Mouse (Mus musculus) thymus, postnatal 14 days (tissue): ENCODE results near the gene Vsir.

Source experiments
- DNase-seq: peaks from one replicate; pipeline ENCODE4 v3.0.0; 2021

Vsir gene

DNA sequence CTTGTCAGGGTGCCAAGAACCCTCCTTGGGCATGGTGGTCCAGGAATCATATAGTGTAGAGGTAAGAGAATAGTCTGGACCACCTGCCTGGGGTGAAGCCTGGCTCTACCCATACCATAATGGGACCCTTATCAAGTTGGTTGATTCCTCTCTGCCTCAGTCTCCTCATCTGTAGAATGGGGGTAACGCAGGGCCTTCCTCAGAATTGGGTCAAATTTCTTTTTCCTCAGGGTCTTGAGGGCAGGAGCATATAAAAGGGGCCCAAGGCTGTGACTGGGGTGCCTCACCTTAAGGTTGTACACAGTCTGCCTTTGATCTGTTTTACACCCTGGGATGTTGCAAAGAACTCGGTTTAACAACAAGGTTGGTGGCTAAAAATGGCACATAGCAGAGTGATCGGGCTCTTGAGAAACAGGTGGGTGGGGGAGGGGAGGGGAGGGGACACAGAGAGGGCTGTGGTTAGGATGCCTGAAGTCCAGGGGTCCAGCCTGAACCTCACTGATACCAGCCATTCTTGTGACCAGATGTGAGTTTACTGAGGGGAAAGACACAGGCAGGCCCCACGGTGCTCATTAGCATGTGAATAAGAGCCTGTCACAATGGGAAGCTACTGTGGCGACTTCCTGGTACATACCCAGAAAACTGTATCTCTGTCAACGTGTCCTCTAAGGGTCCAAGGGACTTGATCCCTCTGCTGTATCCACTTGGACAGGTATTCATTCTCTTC lies 43.7 kb downstream of the Vsir start:
- peak; percentile 54 for DNase-seq

DNA sequence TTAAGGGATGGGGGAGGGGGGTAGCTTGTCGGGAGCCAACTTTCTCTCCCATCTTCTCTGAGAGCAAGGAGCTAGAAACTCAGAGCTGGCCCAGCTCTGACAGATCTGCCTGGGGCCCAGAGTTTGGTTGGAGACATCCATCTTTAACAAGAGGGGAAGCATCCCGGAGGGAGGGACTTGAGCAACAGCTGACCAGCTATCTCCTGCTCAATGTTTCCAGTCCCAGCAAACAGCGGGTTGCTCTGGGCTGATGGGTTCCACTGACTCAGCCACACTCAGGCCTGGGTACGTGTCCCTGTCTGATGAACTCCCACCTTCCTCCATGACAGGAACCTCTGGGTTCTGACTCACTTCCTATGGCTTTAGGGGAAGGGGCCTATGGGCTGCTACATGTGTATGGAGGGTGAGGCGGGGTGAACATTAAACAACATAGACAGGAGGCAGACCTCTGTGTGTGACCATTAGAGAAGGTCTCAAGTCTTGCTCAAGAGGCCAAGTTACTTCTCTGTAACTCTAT lies 44.3 kb downstream of the Vsir start:
- DNase-seq = no peak

DNA sequence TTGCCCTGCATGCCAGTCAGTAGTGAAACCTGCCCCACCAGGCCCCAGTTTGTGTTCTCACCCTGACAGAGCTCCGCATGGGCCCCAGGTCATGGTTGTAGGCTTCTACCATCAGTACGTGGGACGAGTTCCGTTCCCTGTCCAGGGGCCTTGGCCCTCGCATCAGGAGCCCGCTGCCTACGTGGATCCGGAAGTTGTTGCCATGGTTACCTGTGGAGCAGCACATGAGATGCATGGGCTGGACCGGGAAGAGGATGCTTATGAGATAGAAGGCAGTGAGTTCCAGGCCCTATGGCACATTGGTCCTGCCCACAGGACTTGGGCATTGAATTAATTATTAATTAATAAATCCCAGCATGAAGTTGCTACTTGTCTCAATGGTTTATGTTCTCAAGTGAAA lies 45.0 kb downstream of the Vsir start:
- no peak for DNase-seq

DNA sequence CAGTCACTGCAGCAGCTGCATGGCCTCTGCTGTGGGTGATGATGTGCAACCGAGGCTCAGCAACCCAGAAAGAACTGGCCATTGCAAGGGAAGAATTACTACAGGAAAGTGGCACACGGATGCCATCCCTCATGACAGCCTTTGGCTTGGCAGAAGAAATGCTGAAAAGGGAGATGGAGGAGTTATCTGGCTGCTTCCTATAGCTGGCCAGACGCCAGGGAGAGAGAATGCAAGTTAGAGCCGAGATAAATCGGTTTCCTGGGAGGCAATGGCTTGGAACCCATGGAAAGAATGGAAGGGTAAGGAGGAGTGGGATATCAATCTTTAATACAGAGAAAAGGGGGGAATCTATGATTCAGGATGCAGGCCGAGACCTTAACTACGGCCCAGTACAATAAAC lies 48.3 kb downstream of the Vsir start:
- DNase-seq = no peak

DNA sequence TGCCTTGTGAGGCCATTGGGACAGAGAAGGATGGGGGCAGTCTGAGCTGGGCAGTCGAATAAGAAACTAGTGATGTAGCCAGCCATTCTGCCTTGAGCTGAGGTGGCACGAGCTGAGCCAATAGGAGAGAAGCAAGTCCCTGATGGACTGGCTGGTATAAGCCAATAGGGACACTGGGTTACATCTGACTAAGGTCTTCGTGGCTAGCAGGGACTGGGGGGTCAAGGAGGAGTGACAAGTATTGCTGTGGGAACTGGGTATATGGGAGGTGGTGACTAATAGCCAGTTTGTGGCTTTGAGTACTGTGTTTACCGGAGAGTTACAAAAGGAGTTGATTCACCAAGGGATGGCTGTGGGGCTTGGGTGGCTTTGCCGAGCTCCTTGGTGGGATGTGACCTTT lies 49.0 kb downstream of the Vsir start:
- no peak for DNase-seq

DNA sequence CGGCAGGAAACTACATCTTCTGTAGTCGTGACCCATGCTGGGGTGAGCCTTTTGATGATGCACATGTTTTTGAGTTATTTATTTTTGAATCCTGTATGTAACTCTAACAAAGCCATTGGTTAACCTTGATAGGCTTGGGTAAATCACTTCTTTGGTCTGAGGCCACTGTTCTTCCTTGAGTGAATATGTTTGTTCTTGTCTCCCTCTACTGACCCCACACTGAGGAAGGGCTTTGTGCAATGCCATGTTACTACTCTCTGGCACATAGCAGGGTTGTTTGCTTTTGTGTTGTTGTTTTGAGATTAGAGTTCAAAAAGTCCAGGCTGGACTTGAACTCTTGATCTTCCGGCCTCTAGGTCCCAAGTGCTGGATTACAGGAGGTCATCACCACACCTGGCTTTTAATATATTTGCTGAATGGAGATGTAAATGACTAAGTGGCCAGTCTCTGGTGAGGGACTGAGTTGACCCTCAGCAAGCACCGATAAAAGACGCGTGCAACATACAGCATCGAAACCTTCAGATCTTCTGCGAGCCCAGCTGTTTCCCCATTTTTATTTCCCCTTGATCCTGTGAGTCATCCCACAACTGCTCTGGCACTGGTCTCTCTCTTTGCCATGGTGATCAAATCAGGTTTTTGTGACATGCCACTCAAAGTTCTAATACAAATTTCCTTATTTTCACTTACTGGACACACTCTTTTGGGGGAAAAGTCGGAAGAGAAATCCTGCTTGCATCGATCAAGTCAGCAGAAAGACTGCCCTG lies 51.6 kb downstream of the Vsir start:
- DNase-seq = no peak

DNA sequence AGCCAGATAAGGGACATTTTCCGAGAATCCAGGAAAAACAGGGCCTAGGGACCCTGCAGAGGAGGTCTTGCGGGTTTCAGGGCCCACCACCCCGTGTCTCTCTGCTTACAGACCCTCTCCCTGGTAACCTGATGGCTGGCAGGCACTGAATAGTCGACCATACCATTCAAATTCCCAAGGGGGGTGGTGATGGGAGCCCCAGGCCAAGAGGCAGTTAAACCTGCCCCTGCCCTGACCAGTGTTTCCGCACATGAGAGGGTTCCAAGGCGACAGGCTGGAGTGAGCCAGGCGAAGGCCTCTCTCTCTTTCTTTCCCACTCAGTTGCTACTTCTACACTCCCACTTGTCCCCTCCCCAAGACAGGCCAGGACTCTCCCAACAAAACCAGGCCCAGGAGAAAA lies 52.8 kb downstream of the Vsir start, which contains the start of gene Gm17455:
Gm17455 (plus strand) TSS at position 278 of the 400 bp plus-strand sequence.
- DNase-seq = no peak

DNA sequence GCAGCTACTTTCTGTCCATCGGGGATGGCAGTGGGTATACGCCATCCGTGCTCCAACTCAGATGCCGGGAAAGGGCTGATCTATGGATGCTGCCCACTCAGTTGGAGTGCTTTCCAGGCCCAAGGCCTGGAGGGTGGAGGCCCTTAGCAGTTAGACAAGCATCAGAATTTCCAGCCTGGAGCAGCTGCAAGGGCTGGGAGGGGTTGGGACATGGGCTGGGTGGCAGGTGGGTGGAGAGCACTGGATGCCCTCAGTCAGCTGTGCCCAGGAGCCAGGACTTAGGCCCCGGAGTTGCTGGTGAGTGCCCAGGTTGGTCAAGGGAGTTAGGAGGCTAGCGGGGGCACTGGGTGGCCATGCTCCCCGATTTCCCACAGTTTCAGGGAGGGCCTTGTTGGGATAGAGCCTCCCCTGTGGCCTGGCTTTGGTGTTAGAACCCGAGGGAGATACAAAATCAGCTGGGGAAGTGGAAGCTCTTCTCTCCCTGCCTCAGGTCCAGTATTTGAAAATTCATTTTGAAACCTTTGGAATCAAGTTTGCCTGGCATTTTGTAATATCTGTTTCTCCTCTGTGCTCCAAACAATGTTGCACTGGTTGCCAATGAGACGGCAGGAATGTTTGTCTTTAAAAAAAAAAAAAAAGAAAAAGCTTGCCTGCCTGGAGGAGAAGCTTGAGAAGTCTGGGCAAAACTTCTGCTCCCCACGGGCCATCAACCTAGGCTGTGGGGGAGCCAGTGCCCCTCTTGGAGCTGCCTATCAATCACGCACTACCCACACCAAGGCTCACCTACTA lies 54.0 kb downstream of the Vsir start:
- no peak for DNase-seq

DNA sequence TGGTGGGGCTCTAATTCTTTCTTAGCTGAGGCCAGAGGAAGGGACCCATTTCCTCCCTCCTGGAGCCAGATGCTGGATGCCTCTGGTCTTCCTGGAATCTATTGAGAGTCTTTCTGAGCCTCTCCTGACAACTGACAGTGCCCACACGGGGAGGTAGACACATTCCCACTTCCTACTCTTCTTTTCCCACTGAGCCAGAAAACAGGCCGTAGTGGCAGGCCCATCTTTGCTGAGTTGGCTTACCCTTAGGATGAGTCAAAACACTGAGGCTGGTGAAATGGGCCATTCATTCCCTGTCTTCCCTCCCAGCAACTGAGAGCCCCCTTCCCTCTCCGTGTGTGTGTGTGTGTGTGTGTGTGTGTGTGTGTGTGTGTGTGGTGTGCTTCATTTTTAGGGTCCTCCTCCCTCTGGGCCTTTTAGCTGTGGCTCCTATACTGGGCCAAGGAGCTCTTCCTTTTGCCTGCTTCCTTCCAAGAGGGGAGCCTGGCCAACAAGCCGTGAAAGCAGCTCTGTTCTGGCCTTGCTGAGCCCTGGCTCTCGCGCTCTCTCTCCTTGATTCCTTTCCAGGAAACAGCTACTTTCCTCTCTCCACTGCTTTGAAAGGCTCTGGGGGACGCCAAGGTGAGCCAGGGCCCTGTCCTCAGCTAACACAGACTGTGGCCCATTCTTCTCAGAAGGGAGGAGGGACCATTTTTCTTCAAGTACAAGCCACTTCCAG lies 59.0 kb downstream of the Vsir start:
- DNase-seq = no peak

DNA sequence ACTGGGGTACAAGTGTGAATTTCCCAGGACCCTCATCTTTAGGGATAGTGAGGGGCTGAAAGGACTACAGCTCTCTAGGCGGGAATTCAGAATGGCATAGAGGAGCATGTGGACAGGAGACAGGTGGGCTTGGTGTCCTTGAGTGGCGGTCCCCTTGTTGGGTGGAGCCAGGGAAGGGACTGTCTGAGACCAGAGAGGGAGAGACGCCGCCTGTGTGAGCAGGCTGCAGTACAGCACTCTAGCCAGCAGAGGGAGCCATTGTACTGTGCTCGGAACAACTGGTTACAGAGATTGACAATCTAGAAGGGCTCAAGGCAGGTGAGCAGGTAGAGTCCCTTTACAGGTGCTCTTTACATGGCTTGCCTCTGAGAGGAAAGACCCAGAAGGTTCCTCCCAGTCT lies 61.2 kb downstream of the Vsir start:
- DNase-seq = peak; percentile 80

DNA sequence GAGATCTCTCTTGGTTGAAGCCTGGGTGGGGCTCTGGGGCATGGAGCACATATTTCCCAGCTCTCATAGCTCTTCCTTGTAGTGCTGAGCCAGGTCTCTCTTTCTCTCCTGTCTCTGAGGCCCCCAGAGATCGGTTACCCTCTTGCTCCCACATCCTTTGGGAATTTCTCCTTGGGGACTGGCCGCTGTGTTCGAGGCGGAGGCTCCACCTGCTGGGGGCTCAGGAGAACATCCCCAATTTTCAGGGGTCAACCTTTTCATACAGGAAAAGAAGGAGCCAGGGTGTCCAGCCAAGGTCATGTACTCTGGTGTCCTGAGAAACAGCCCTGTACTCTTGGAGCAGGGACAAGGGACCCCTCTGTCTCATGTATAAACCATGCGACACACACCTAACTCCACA lies 65.1 kb downstream of the Vsir start:
- no peak for DNase-seq

DNA sequence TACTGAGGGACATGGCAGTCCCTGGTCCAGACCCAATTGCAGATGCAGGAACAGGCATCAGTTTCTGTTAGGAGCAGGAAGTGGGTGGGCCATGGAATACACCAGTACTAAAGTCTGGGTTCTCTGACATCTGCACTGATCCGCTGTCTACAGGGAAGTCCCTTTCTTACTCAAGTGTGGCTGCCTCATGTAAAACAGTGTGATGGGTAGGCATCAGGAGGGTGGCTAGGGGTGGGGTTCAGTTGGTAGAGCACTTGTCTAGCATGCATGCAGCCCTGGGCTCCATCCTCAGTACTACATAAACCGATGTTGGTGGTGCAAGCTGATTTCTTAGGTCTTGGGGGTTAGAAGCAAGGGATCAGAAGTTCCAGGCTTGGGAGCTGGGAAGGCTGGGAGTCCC lies 67.1 kb downstream of the Vsir start:
- no peak for DNase-seq

DNA sequence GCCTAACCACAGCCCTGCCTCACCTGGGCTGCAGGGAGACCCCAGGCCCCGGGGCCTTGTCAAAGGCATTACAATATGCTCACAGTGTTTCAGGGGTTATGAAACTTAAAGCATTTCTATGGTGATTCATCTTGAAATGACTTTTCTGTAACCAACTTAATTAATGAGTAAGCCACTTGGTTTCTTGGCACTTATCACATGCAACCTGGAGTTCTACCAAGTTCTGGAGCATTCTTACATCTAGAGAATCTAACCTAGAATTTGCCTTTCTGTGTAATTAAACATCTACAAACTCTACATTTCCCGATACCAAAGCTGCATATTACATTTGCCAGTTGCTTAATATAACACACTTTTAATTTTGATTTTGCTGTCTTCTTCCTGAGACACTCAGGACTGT lies 70.4 kb downstream of the Vsir start:
- DNase-seq = no peak

DNA sequence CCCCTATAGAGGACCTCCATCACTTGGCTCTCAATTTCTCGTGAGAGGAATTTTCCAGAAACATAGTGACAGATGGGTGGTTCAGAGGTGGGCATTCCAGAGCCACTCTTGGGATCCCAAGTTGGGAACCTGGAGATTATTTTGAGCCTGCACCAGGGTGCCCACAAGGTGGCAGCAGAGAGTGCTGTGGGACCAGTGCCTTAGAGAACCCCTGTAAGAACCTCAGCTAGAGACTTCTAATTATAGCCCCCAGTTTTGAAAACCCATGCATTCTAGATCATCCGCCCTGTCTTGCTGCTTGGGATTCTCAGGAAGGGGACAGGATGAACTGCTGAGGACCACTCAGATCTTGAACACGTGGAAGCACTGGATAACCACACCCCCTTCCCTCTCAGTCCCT lies 71.5 kb downstream of the Vsir start:
- DNase-seq = peak; percentile 81

DNA sequence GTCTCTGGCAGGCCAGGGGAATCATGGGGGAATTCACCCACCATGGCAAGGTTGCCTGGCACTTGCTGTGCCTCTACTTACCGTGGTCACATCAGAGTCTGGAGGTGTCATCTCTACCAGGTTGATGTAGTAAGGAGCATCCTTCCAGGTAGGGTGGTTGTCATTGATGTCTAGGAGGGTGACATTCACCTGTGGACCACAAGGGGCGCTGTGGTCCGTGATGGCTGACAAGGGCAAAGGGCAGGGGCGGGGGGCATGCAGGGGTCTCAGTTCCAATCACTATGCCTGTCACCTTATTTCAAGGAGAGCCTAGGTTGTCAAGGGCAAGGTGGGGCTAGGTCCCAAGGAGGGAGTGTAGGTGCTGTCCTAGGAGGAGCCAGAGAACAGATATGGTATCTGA lies 73.0 kb downstream of the Vsir start:
- peak; percentile 38 for DNase-seq
